Mouse (Mus musculus) adipose tissue, adult 10 weeks (tissue): ENCODE data around the gene Mphosph8. TPM values are rescaled to one million over a fixed set of nuclear protein-coding genes. Genes with fewer than 3 reads are reported as not detected.

Source experiments
- polyA plus RNA-seq: library from polyadenylated mRNA; stranded (reverse); fragments of 350-450 nt; fragmentation: Illumina TruSeq; extraction: RNeasy Lipid Tissue Mini Kit (QIAGEN cat#74804); gene quantifications from one replicate; pipeline ENCODE4 v1.2.3, GENCODE M21; 2014; ENCODE audit warnings: low read depth, low replicate concordance

Mphosph8 gene
- polyA plus RNA-seq, result 17.1 TPM

DNA sequence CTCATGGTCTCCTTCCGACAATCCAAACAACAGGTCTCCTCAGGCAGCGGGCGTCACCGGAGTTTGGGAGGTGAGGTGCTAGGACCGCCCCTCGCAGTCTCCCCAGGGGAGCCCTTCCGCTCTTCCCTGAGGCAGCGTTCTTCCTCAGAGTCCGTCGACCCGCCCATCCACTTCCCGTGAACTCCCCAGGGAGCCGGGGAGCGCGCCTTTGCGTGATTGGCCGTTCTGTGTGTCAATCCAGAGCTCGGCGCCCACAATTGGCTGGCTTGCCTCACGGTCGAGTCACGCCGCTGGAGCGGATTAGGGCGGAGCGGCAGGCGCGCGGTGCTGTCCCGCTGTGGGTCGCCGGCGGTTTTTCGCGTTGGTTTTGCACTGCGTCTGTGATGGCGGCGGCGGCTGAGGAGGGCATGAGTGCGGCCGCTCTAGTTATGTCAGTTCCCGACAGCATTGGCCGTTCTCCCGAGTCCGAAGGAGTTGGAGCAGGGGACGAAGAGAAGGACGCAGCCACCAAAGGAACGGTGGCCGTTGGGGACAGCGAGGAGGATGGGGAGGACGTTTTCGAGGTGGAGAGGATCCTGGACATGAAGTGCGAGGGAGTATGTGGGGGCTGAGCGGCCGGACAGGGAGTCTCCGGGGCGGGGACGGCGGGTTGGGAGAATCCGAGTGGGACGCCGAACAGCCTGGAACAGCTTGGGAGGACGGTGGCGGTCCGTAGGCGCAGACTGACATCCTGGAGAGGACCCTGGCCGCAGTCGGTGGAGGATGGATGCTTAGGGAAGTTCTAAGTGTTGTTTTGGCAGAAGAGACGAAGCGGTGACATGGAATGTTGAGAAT lies at the start of gene Mphosph8:
Mphosph8 (plus strand) TSS at position 280 of the 834 bp plus-strand sequence.

Other genes with a start within 250 kb of the Mphosph8 start
- gene Cenpj, start 92.8 kb upstream of the Mphosph8 start, polyA plus RNA-seq, result 7.5 TPM
- 19.3 TPM for gene Parp4, start 92.6 kb upstream of the Mphosph8 start, polyA plus RNA-seq
- 19.2 TPM for gene Pspc1, start 110.1 kb downstream of the Mphosph8 start, polyA plus RNA-seq
- 38.9 TPM for gene Zmym5, start 143.5 kb downstream of the Mphosph8 start, polyA plus RNA-seq
- gene Zmym2, start 218.4 kb downstream of the Mphosph8 start, polyA plus RNA-seq, result 34.0 TPM